Mouse (Mus musculus): Measurements from ENCODE around the gene Pomt2.

DNA sequence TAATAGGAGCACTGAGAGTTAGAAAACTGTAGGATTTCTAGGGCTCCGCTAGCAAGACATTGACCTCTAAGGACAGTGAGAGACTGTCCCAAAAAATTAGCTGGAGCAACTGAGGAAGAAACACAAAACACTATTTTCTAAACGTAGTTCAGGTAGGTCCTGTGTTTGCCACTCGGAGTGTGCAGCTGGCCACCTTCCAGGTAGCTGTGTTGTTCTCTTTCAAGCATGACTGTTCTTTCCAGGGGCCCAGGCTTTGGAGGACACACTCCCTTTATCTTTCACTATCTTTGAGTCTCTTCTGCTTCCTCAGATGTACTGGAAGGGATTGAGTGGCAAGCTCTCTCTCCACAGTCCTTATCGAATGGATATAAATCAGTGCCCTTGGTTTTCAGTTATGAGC is 44.3 kb downstream of the Pomt2 start:
- no peak for TF ChIP-seq GATA1 (IDR thresholded peaks at IDR 0.05; ENCODE audit: low read length)
- TF ChIP-seq TAL1 (IDR thresholded peaks at IDR 0.05; ENCODE audit: low read length) = no peak
